Comparison of ENCODE assay signal across 8 mouse cellular contexts in genomic region chrX:20819708-20820426, GRCm38 (mm10). TPM values are rescaled to one million over a fixed set of nuclear protein-coding genes. Genes with fewer than 3 reads are reported as not detected.
DNase-seq lines count a peak whose midpoint lies in the region; ATAC-seq lines count a peak whose summit lies in the region.

No protein-coding gene starts in this region.

- H3K9ac ChIP-seq in limb, embryonic 12.5 days (replicated peaks): 0 out of 2 replicates have a peak overlapping the region, but pooled peaks have one; percentile 40
- H3K9ac ChIP-seq in midbrain, embryonic 12.5 days (replicated peaks): no peak overlapping the region; the same call in 1 of the 2 replicates

- ATAC-seq in limb, embryonic 12.5 days (ENCODE audit: insufficient number of reproducible peaks, insufficient read depth, low FRiP score, low TSS enrichment, low read depth): 0 out of 2 replicates have a peak, but pooled peaks have one; percentile 62
- ATAC-seq in midbrain, embryonic 12.5 days (ENCODE audit: low FRiP score, low read depth): peak; percentile 44

- peak overlapping the region; percentile 29 for H3K4me3 ChIP-seq in limb, embryonic 12.5 days (replicated peaks)
- H3K4me3 ChIP-seq in midbrain, embryonic 12.5 days: peak overlapping the region; percentile 27

- peak overlapping the region; percentile 54 for H3K4me2 ChIP-seq in limb, embryonic 12.5 days
- peak overlapping the region; percentile 47 for H3K4me2 ChIP-seq in midbrain, embryonic 12.5 days (replicated peaks)

- H3K36me3 ChIP-seq in limb, embryonic 12.5 days: no peaks in the 10 kb centered on the region
- H3K36me3 ChIP-seq in midbrain, embryonic 12.5 days: no peaks in the 10 kb centered on the region

- WGBS in limb, embryonic 12.5 days: 43% methylated on average over 7 of the region's 8 CpGs
- 57% methylated on average over 8 of the region's 8 CpGs for WGBS in midbrain, embryonic 12.5 days

- peak; percentile 23 for DNase-seq in ovary, adult 18-20 months (ENCODE audit: low spot score)
- DNase-seq in ovary, postnatal 10 days (ENCODE audit: low spot score): no peak
- peak; percentile 49 for DNase-seq in embryo, embryonic 10.5 days (ENCODE audit: low spot score)
- DNase-seq in heart, adult 18-20 months: peak; percentile 59 to 69
- peak; percentile 47 for DNase-seq in kidney, adult 11 months
- DNase-seq in spleen, postnatal 4 days (ENCODE audit: low spot score in 2 of 2): peak; percentile 31 to 60

- H3K27ac ChIP-seq in limb, embryonic 12.5 days: peak overlapping the region; percentile 56; the same call in 1 of the 2 replicates
- peak overlapping the region; percentile 71 for H3K27ac ChIP-seq in midbrain, embryonic 12.5 days (replicated peaks)

- no peaks in the 10 kb centered on the region for H3K27me3 ChIP-seq in limb, embryonic 12.5 days
- no peaks in the 10 kb centered on the region for H3K27me3 ChIP-seq in midbrain, embryonic 12.5 days

- H3K9me3 ChIP-seq in limb, embryonic 12.5 days: no peaks in the 10 kb centered on the region
- H3K9me3 ChIP-seq in midbrain, embryonic 12.5 days: no peaks in the 10 kb centered on the region

- H3K4me1 ChIP-seq in limb, embryonic 12.5 days (replicated peaks): no peaks in the 10 kb centered on the region
- peaks cover 3% of the 10 kb centered on the region; the same call in 1 of the 2 replicates for H3K4me1 ChIP-seq in midbrain, embryonic 12.5 days

RNA-seq across cellular contexts. Expression of gene Araf, which starts 22.3 kb away (rescaled TPM):
- 10 to 100 TPM; 81.2 to 83.4 TPM for total RNA-seq in heart, adult 18-20 months (2021)
- 101 and 103 TPM in 2 replicates for polyA plus RNA-seq in limb, embryonic 12.5 days (2016; fragmentation: Nextera tagmentation; extraction: Ambion mirVana)
- 141 and 145 TPM in 2 replicates for polyA plus RNA-seq in midbrain, embryonic 12.5 days (2016; fragmentation: Nextera tagmentation; extraction: Ambion mirVana)

RNA-seq across cellular contexts. Expression of gene Timp1, which starts 50.1 kb away (rescaled TPM):
- total RNA-seq in heart, adult 18-20 months (2021): 1 to 10 TPM; 2.2 to 3.2 TPM
- polyA plus RNA-seq in limb, embryonic 12.5 days (2016; fragmentation: Nextera tagmentation; extraction: Ambion mirVana): 14.7 and 15.6 TPM in 2 replicates
- polyA plus RNA-seq in midbrain, embryonic 12.5 days (2016; fragmentation: Nextera tagmentation; extraction: Ambion mirVana): 6.9 and 7.9 TPM in 2 replicates
